Mouse (Mus musculus) testis, adult 2 months (tissue): ENCODE measurements at regions not wholly inside any gene's neighbourhood (a gene's known extent, or its start where the extent isn't known, plus 50 kb on each side); places are given as distances from the start of the nearest gene placed in this dataset.

ENCODE experiments used
- CTCF ChIP-seq: fragments of 200-500 bp; IDR thresholded peaks from 2 replicates; pipeline ENCODE4 v1.5.1; 2012; ENCODE audit warnings: low read depth, mild to moderate bottlenecking, inconsistent platforms, low read length, moderate library complexity; ENCODE audit not compliant: control insufficient read depth, insufficient read depth, insufficient replicate concordance
- POLR2A ChIP-seq: fragments of 200-500 bp; IDR thresholded peaks from 2 replicates; pipeline ENCODE4 v1.6.1; 2012; ENCODE audit warnings: low read depth, mild to moderate bottlenecking, inconsistent platforms, low read length, moderate library complexity; ENCODE audit not compliant: control insufficient read depth

DNA sequence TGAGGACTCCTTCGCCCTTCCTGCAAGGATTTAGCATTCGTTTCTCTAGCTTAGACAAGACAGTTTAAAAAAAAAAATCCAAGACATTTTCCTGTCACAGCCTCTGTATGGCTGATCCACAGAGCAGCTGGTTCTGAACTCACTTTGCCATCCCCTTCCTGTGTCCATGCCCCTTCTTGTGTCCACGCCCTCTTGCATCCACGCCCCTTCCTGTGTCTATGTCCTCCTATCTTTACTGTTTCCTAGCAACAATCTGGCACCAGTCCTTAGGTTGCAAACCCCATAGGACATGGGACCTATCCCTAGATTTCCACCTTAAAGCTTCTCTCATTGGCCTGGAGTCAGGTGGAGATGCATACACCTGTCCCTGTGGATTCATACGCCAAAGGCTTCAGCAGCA, 264.8 kb downstream of the Agtpbp1 start:
- TF ChIP-seq POLR2A (no peak), CTCF (no peak)
